Mouse (Mus musculus) cerebellum, postnatal 36 days (tissue): ENCODE data around the gene Grin1.
"Not testable (repeated sequence)": the region's sequence is repeated elsewhere in the genome, so short reads cannot be mapped to it uniquely, and the experiment has no call there.

ENCODE experiments used
- DNase-seq, 2 experiments: peaks; one replicate each; pipeline ENCODE4 v3.0.0; 2021 to 2022; ENCODE audit warnings: mixed read lengths in 2 of 2

Gene Grin1

DNA sequence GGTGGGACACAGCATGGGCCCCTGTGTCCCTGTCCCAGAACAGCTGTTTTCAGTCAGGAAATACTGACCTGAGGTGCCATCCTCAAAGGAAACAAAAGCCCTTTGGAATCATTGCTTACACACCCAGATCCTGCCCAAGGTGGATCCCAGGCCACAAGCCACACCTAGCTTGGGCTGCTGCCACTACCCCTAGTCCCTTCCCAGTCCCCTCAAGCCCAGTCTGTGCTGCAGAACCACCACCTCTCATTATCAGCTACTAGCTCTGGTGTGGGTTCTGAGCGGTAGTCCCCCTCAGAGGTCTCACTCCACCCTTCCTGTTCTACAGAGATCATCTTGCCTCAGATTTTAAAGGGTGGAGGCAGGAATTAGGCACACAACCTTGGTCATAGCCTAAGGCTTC lies 32.7 kb downstream of the Grin1 start:
- no peak for DNase-seq

DNA sequence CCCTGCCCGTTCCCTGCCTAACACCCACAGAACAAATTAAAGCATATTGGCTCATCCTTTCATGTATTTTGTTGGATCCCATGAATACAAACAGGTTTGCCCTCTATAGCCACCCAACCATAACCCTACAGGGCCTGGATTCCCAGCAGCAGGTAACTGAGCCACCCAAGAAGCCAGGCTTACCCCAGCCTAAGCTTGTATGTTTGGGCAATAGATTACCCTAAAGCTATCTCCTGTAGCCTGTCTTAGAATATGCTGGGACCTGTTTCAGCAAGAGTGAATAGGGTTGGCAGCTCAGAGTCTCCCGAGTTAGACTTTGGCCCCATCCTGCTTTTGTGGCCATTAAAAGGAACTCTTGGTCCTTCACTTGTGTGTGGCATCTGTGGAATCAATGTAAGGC lies 33.4 kb downstream of the Grin1 start:
- DNase-seq: no peak

DNA sequence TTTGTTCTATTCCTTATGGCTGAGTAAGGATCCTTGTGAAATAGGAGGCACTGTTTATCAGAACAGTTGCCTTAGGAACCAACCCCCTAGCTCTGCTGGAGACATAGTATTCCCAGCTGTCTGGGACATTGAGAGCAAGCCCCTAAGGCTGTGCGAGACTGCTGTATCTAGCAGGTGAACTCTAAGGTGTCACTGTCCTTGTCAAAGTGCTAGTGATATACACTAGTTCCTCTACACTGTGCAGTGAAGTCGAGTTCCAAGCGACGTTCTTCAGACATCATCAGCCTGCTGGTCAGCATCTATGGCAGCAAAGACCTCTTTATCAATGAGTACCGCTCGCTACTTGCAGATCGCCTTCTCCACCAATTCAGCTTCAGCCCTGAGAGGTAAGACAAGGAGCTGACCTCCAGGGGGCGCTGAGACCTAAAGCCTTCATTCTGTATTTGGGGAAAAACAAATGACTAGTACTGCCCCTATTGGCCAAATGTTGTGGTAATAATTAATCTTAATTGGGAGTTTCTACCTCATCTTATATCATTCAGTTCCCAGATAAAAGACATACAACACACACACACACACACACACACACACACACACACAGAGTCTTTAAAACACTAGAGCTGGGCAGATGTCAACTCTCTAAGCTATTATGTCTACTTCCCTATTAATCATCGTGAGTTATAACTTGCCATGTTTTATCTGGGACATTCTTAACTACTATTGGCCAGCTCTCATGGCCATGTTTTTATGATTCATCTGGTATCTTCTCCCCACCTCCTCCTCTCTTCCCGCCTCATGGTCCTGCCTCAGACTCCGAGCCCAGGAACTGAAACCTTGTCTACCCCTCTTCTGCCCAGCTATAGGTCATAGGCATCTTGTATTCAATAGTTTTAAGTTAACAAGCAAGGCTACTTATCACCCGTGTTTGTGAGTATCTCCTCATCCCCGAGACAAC lies 39.8 kb downstream of the Grin1 start:
- peak; percentile 91 to 92 for DNase-seq

DNA sequence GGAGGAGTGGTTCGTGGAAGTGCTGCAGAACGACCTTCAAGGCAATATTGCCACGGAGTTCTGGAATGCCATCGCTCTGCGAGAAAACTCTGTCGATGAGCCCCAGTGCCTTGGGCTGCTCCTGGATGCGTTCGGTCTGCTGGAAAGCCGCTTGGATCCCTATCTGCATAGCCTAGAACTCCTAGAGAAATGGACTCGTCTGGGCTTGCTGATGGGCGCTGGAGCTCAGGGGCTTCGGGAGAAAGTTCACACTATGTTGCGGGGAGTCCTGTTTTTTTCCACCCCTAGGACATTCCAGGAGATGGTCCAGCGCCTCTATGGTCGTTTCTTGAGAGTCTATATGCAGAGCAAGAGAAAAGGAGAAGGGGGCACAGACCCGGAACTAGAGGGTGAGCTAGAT lies 46.0 kb downstream of the Grin1 start:
- DNase-seq: no peak

DNA sequence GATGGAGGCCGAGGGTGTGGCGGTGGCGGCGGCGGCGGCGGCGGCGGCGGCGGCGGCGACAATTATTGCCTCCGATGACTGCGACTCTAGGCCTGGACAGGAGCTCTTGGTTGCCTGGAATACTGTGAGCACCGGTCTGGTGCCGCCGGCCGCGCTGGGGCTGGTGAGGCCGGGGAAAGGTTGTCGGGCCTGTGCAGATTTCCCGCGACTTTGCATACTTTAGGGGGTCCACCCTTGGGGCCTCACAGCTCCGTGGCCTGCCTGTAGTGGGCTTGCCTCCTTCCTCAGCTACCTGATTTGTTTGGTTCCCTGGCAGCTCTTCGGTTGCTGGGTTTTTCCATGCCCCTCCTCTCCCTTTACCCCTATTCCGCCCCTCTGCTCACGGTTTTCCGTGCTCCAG lies 46.5 kb downstream of the Grin1 start:
- DNase-seq: no peak

DNA sequence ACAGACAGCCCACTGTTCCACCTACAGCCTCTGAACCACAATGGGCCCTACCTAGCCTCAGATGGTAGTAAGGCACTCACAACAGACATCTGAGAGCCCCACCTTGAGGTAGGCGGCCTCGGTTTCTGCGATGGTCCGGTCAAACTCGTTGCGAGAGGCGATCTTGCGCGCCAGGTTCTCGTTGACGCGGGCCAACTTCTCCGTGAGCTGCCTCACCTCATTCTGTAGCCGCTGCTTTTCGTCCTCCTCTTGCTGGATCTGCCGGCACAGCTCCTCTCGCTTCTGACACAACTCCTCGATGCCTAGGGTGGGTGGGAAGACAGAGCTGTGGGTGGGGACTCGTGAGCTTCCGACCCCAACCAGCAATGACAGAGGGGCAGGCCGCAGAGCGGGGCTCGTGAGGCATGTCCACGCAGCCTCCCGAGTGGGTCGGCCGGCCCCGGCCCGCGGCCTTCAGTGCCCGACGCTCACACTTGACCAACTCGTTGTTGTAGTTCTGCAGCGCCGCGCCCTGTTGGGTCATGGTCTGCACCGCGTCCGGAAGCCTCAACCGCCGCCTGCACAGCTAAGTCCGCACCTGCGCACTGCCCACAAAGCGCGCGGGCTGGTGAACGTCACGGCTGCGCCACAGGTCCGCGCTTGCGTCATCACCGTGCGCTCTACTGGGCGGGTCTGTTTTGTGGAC lies 47.0 kb downstream of the Grin1 start, which contains the start of the genes Ssna1 and Anapc2:
Gene Ssna1, minus strand, starts transcription at position 612 of the 685 bp plus-strand sequence.
Gene Anapc2, plus strand, starts transcription at position 652 of the 685 bp plus-strand sequence.
- peak; percentile 97 to 98 for DNase-seq

DNA sequence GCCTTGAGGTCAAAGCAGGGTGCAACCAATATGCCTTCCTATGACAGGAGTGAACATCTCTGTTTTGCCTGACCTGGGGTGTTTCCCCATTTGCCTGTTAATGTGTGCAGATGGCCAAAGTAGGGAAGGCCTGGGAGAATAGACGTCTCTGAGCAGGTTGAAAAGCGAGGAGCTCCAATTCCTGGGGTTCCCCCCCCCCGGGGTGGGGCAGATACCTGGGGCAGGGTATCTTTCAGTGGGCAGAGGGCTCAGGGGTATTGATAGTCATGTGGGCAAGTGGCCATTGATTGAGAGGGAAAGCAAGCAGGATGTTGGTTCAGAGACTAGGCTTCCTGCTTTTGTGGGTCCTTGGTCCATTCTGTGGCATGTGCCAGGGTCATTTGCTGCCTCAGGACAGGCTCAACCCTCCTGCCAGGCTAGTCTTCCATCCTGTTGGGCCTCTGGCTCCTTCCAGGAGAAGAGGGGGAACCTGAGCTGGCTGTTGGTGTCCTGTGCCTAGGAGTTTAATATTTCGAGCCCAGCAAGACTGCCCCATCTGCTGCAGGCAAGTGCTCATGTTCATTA lies 51.2 kb downstream of the Grin1 start:
- DNase-seq: peak in 1 of 2 experiments; percentile 30

DNA sequence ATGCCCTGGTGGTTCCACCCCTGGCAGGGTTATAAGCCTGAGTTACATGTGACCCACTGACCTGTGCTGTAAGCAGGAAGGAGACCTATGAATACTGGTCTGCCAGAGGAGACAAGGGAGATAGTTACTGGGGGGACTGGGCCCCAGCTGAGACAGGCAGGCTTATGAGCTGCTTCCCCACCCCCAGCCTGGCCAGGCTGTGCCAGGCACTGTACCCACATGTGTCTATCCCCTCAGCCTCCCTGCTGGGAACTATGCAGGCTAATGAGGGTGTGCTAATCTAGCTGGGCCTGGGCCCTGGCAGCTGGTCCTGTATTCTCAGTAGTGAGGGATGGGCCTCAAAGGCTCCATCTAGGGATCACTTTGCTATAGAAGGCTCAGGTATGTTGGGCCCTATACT lies 51.7 kb downstream of the Grin1 start:
- peak; percentile 27 to 41 for DNase-seq

DNA sequence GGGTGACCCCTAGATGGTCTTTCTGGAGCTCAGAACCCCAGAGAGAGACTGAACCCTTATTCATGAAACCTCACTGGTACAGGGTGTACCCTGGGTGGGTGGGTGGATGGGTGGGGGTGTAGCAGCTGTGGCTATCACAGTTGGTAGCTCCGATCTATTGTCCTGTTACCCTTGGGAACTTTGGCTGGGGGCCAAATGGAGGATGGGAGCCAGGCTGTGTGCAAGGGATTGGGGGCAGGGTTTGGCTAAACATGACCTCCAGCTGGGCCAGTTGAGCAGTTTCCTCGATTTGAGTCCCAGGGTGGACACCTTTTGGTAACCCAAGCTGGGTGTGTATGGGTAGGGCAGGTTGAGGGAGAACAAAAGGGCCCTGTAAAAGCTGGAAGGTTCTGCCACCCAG lies 52.3 kb downstream of the Grin1 start:
- peak; percentile 74 to 77 for DNase-seq

DNA sequence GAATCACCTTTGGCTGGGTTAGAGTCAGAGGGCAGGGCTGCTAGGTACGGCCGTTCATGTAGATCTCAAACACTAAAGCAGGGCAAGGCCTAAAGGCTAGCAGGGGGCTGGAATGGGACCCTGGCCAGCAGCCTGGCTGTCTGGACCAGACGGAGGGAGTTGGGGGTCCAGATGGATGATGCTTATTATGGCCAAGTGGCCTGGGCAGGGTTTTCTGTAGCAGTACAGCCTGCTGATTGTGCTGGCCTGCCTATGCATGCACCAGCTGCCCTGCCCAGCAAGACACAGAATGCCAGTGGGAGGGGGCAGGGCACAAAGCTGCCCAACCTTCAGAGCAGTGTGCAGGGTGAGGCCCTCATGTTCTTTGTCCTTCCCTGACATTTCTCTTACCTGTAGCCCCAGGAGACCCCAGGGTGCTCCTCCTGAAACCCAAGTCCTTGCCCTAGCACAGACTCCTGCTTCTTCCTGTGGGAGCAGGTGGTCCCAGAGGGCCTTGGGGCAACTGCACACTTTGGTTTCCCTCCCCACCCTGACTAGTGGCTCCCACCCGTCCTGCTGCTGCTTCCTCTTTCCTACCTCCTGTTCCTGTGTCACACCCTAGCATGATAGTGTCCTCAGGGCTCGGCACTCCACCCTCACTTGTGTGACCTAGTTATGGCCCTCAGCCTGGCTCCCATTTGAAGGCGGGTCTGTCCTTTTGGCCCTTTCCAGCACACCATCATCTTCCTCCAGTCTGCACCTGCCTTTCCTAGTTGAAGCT lies 52.9 kb downstream of the Grin1 start:
- DNase-seq: peak; percentile 97

DNA sequence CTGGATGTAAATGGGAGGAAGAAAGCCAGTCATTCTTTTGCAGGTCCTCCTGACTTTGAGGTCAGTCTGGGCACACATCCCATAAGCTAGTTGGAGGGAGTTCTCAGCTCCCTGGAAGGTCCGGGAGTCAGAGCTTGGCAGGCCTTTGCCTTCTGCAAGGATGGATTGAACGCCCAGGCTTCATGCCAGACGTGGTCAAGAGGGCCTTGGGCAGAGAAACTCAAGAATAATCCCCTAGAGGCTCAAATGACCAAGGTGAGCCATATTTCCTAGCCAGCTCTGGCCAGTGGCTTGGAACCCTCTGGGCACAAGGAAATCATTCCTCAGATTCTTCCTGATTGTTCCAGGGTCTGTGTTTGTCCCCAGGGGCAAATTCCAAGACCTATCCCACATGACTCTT lies 54.1 kb downstream of the Grin1 start:
- peak; percentile 86 to 89 for DNase-seq

DNA sequence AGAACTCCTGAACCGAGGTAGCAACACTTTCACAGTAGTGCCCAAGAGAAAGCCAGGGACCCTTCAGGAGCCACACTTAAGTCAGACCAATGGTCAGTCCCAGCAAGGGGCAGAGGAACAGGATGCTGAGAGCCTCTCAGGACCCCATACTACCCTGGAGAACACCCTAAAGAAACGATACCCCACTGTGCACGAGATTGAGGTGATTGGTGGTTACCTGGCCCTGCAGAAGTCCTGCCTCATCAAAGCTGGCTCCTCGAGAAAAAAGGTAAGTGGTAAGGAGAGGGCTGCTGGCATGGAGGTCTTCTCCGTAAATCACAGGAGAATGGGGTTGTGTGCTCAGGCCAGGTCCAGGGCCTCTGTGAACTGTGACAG lies 54.7 kb downstream of the Grin1 start:
- peak in 1 of 2 experiments; percentile 37 for DNase-seq

DNA sequence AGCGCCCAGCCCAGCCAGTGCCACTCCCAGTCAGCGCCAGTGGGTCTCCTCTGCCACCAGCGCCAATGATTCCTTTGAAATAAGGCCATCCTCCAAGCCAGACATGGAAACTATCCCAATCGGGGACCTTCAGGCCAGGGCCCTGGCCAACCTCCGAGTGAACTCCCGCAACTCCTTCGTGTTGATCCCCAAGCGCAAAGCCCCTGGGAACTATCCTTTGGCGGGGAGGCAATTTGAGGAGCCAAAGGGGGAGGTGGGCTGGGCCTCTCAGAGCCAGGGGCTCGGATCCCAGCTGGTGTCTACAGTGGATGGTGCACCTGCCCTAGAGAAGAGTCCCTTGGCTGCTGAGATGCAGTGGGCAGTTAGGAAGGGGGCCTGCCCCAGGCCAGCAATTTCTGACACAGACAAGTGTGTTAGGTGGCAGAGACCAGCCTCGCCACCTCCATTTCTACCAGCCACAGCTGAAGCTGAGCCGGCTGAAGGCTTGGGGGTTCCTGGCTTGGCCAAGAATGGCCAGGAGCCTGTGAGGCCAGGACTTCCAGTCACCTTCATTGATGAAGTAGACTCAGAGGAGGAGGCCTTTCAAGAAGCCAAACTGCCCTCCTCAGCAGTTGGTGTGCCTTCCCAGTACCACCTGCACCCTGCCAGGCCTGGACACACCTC lies 55.2 kb downstream of the Grin1 start:
- DNase-seq: no peak

DNA sequence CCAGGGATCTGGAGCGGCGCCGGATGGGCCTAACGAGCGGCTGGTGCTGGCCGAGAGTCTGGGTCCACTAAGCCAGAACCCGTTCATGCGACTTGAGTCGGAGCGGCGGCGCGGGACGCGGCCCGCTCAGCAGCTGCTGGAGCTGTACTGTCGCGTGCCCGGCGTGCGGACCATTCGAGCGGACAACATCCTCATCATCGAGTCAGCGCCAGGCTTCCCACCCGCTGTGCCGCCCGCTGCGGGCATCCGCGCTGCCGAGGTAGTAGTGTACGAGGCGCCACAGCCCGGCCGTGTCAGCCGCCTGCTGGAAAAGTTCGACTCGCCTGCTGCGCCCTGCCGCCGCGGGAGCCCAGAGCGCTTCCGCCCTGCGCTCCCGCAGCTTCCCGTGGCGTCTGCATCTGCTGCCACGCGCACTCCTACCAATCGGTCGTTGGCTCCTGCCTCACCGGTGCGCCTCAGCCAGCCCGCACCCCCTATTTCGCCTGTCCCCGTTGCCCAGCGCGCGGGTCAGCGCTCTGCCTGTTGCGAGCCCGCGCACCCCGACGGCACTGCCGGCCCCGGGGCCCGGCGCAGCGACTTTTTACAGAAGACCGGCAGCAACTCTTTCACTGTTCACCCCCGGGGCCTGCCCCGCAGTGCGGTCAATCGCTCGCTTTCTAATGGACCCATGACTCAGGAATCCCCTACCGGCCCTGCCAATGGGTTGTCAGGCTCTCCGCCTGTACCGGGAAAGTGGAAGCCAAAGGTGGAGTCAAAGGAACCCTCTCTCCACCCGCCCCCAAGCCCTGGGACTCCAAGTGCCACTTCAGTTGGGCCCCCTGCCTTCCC lies 56.0 kb downstream of the Grin1 start:
- peak in 1 of 2 experiments; percentile 79 for DNase-seq

DNA sequence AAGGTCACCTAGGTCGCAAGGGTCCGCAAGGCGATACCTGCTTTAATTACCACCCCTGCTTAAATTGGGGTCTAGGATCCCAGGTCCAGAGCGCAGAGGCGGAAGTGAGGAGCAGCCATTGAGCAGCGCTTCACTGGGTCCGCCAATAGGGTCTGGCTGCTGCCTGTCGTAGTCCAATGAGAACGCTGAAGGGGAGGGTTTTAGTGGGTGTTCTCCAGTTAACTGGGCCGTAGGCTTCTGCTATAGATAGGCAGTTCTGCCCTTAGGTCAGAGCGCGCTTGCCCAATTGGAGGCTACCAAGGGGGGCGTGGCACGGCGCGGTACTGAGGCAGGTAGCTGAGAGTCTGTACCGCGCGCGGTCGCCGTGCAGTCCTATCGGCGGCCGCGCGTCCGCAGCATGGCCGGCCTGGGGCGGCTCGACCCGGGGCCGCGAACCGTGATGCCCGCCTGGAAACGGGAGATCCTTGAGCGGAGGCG lies 56.7 kb downstream of the Grin1 start, which contains the start of gene Tprn:
Gene Tprn, plus strand, starts transcription at position 328 of the 477 bp plus-strand sequence.
- peak; percentile 97 to 98 for DNase-seq

DNA sequence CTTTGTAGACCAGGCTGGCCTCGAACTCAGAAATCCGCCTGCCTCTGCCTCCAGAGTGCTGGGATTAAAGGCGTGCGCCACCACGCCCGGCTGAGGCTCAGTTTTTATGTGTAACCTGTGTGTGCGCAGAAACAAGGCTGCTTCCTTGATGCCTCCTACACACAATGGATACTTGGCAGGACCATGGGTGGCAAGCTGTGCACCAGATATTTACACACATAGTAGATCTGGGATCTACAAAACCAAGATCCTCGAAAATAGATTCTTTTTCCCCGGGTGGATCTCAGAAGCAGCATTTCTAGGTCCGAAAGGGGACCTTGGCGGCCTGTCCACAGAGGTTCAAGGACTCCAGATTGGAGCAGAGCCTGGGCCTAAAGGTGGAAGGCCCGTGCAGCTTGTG lies 57.1 kb downstream of the Grin1 start:
- DNase-seq: no peak

DNA sequence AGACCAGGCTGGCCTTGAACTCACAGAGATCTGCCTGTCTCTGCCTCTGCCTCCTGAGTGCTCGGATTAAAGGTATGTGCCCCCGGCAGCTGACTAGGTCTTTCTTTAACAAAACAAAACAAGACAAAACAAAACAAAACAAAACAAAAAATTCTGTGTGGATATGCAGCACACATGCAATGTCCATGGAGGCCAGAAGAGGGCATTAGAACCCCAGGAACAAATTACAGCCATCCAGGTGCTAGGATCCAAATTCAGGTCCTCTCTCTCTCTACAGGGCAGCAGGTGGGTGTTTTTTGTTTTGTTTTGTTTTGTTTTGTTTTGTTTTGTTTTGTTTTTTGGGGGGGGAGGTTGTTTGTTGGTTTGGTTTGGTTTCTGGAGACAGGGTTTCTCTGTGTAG lies 60.1 kb downstream of the Grin1 start:
- DNase-seq: no peak

DNA sequence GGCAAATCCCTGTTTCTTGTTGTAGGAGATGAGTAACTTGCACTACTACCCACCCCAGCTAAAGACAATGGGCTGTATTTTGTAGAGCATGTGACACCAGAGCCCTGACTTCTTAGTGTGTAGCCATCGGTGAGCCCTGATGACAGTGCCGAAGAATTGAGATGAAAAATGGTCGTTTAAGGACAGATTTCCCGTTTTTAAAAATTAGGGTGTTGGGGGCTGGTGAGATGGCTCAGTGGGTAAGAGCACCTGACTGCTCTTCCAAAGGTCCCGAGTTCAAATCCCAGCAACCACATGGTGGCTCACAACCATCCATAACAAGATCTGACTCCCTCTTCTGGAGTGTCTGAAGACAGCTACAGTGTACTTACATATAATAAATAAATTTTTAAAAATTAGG lies 61.7 kb downstream of the Grin1 start:
- not testable (repeated sequence) for DNase-seq

DNA sequence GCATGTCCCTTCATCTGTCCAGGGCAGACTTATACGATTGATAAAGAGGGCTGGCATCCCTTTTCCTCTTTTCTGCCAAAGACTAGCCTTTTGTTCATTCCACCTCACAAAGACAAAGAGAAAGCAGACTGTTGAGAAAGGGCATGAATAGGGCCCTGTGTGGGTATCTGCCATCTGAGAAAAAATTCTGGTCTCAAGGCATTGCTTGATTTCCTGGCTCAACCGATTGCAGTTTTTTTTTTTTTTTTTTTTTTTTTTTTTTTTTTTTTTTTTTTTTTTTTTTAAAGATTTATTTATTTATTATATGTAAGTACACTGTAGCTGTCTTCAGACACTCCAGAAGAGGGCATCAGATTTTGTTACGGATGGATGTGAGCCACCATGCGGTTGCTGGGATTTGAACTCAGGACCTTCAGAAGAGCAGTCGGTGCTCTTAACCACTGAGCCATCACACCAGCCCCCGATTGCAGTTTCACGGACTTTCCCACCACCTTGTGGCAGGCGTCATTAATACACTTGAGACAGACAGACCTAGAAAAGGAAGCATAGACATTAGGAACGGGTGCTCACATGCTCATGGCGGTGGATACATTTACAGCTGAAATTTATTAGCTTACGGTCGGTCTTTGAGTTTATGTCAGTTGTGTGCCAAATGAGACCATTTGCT lies 62.4 kb downstream of the Grin1 start:
- peak; percentile 49 to 55 for DNase-seq

DNA sequence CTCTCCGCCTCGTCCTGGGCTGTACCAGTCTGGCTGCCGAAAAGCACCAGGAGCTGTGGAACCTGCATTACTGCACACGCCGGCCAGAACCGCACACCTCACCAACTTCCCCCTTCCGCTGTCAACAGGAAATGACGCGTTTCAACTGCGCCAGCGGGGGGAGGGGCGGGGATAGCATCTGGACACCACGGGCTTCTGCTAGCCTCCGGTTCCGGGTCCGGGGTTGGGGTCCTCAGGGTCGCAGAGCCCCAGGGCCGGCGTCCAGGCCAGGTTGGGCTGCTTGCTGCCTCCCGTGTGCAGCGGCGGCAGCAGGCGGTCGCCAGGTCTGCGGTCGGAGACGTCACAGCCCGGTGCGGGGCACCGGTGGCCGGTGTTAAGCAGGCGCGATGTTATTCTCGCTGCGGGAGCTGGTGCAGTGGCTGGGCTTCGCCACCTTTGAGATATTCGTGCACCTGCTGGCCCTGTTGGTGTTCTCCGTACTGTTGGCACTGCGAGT lies 63.7 kb downstream of the Grin1 start, which contains the start of gene Tmem203:
Gene Tmem203, plus strand, starts transcription at position 156 of the 496 bp plus-strand sequence.
- DNase-seq: peak; percentile 89
